Mouse (Mus musculus) adrenal gland (tissue): ENCODE measurements around the gene Gm8232.
"Not testable (repeated sequence)": the region's sequence is repeated elsewhere in the genome, so short reads cannot be mapped to it uniquely, and the experiment has no call there.

Experiments
- intact Hi-C: fragments of 180-260 bp; cut with DNase I; formaldehyde crosslinking; loops from one replicate; pipeline ENCODE4 v1.15.1; 2025
- long read RNA-seq, 2 experiments: library from polyadenylated mRNA; unstranded; transcript quantifications; one replicate each; pipeline ENCODE4 v2.0.0; 2020; ENCODE audit warnings: borderline replicate concordance in 1 of 2; ENCODE audit not compliant: insufficient replicate concordance in 1 of 2

Gm8232 gene
- long read RNA-seq, experiment 1: 0 reads
- long read RNA-seq, experiment 2: 0 reads

DNA sequence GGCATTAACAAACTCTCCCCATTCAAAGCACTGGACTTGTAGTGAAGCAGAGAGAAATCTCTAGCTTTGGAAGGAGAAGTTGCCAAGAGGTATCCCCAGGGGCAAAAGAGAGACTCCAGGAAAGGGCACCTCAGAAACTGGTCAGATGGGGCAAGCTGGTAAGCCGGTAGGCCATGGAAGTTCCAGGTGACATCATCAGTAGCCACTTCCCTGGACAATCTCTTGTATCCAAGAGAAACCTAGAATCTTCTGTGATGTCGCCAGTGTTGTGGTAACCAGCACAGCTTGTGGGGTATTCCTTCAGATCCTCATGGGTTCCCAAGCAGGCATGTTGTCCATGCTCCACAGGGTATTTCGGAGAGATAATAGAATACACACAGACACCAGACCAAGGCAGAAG lies at the start of gene Gm8232:
Gm8232 (plus strand) TSS at position 301 of the 400 bp plus-strand sequence.
- intact Hi-C loops: not testable (repeated sequence)

DNA sequence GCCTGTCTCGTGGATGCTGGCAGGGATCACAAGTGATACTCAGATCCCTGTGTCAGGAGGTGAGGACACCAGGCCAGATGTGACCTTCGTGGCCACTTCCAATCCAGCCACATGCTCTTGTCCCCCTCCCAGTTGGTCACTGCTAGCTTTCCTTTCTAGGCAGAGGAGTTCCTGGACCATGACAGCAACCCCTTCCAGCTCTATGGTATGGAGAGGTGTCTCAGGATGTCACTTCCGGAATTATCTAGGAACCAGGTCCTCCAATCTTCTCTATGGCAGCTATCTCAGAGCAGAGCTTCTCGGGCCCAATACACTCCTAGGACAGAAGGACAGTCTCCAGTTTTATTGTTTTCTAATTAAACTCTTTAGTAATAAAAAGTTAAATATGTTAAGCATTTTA lies 49.2 kb upstream of the Gm8232 start:
- intact Hi-C loops: not testable (repeated sequence)

DNA sequence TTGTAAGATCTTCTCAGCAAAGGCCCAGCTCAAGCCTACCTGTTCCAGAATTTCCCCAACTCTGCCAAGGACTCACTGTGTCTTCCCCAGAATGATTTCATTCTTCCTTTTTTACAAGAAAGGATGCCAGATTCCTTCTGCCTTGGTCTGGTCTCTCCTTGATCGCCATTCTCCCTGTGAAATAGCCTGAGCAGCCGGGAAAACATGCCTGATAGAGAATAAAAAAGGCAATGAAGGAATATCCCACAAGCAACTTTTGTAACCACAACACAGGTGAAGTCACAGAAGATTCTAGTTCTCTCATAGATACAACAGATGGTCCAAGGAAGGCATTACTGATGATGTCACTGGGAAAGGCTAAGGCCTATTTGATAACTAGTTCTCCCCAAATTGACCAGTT lies 22.8 kb upstream of the Gm8232 start, which contains the start of gene Gm3371:
Gm3371 (minus strand) TSS at position 101 of the 400 bp plus-strand sequence.
- intact Hi-C loops: not testable (repeated sequence)
